Mouse (Mus musculus): ENCODE measurements around the gene Enoph1. TPM values are rescaled to one million over a fixed set of nuclear protein-coding genes. Genes with fewer than 3 reads are reported as not detected.

The Enoph1 gene
- polyA plus RNA-seq (2016; fragmentation: Nextera tagmentation; extraction: Ambion mirVana) = 48.2 and 52.1 TPM in 2 replicates

- H3K36me3 ChIP-seq = peaks cover 33% of the 10 kb centered on the region
- peak within 1 kb of the TSS; percentile 99 for H3K27ac ChIP-seq
- ATAC-seq (ENCODE audit: insufficient number of reproducible peaks, insufficient read depth, low FRiP score, low TSS enrichment, low read depth) = peak; percentile 88
Measured at GRCm38 (mm10) chr5:100039602-100040142, at the start of gene Enoph1, which contains the start of gene Hnrnpdl. Enoph1 (plus strand) TSS chr5:100039985. Hnrnpdl (minus strand) TSS chr5:100039664.

GRCm38 (mm10) chr5:99994166-99994565 is 45.6 kb upstream of the Enoph1 start:
- Histone ChIP-seq H3K4me2 (no peak overlapping the region), H3K27me3 (no peaks in the 10 kb centered on the region), H3K27ac (no peak overlapping the region), H3K9me3 (peaks cover 10% of the 10 kb centered on the region), H3K9ac (replicated peaks) (no peak overlapping the region), H3K36me3 (no peaks in the 10 kb centered on the region), H3K4me1 (replicated peaks) (no peaks in the 10 kb centered on the region), H3K4me3 (replicated peaks) (no peak overlapping the region)
- no peak for ATAC-seq (ENCODE audit: insufficient number of reproducible peaks, insufficient read depth, low FRiP score, low TSS enrichment, low read depth)
- 77% methylated on average over 3 of the region's 3 CpGs for WGBS

More at GRCm38 (mm10) chr5:100039602-100040142, at the start of gene Enoph1, which contains the start of gene Hnrnpdl:
- Histone ChIP-seq H3K27me3 (no peaks in the 10 kb centered on the region), H3K4me1 (replicated peaks) (peaks cover 30% of the 10 kb centered on the region), H3K9ac (replicated peaks) (peak within 1 kb of the TSS; percentile 99), H3K4me2 (peak within 1 kb of the TSS; percentile 97), H3K4me3 (replicated peaks) (peak within 1 kb of the TSS; percentile 93), H3K9me3 (no peaks in the 10 kb centered on the region)
- under 1% methylated on average over 57 of the region's 57 CpGs for WGBS

GRCm38 (mm10) chr5:99994680-99995079 is 45.1 kb upstream of the Enoph1 start:
- no peak overlapping the region for H3K27ac ChIP-seq
- H3K9ac ChIP-seq (replicated peaks) = no peak overlapping the region
- no peak for ATAC-seq (ENCODE audit: insufficient number of reproducible peaks, insufficient read depth, low FRiP score, low TSS enrichment, low read depth)
- no peak overlapping the region for H3K4me3 ChIP-seq (replicated peaks)
- no peaks in the 10 kb centered on the region for H3K4me1 ChIP-seq (replicated peaks)
- WGBS = 91% methylated on average over 3 of the region's 3 CpGs
- no peak overlapping the region for H3K4me2 ChIP-seq
- no peaks in the 10 kb centered on the region for H3K27me3 ChIP-seq
- peaks cover 10% of the 10 kb centered on the region for H3K9me3 ChIP-seq
- H3K36me3 ChIP-seq = no peaks in the 10 kb centered on the region

- H3K27ac ChIP-seq = no peak overlapping the region
- H3K9ac ChIP-seq (replicated peaks) = no peak overlapping the region
- H3K4me3 ChIP-seq (replicated peaks) = no peak overlapping the region
- no peak for ATAC-seq (ENCODE audit: insufficient number of reproducible peaks, insufficient read depth, low FRiP score, low TSS enrichment, low read depth)
- 82% methylated on average over 7 of the region's 7 CpGs for WGBS
- H3K4me2 ChIP-seq = no peak overlapping the region
- peaks cover 10% of the 10 kb centered on the region for H3K9me3 ChIP-seq
- H3K4me1 ChIP-seq (replicated peaks) = no peaks in the 10 kb centered on the region
- H3K27me3 ChIP-seq = no peaks in the 10 kb centered on the region
- no peaks in the 10 kb centered on the region for H3K36me3 ChIP-seq
Measured at GRCm38 (mm10) chr5:100000048-100000447, 39.7 kb upstream of the Enoph1 start.

- Histone ChIP-seq H3K9ac (replicated peaks) (no peak overlapping the region), H3K4me3 (replicated peaks) (no peak overlapping the region), H3K27me3 (no peaks in the 10 kb centered on the region), H3K36me3 (no peaks in the 10 kb centered on the region), H3K4me2 (no peak overlapping the region), H3K4me1 (replicated peaks) (no peaks in the 10 kb centered on the region), H3K27ac (no peak overlapping the region), H3K9me3 (peaks cover 10% of the 10 kb centered on the region)
- ATAC-seq (ENCODE audit: insufficient number of reproducible peaks, insufficient read depth, low FRiP score, low TSS enrichment, low read depth) = no peak; the same call in 1 of the 2 replicates
- WGBS = 41% methylated on average over 8 of the region's 8 CpGs
Measured at GRCm38 (mm10) chr5:100000500-100000899, 39.3 kb upstream of the Enoph1 start.

GRCm38 (mm10) chr5:100003895-100004294 is 35.9 kb upstream of the Enoph1 start:
- no peaks in the 10 kb centered on the region for H3K36me3 ChIP-seq
- no peak for ATAC-seq (ENCODE audit: insufficient number of reproducible peaks, insufficient read depth, low FRiP score, low TSS enrichment, low read depth)
- 91% methylated on average over 4 of the region's 4 CpGs for WGBS

GRCm38 (mm10) chr5:100005431-100005830 is 34.4 kb upstream of the Enoph1 start:
- H3K4me1 ChIP-seq (replicated peaks) = no peaks in the 10 kb centered on the region
- no peaks in the 10 kb centered on the region for H3K27me3 ChIP-seq
- H3K4me3 ChIP-seq (replicated peaks) = no peak overlapping the region
- H3K36me3 ChIP-seq = no peaks in the 10 kb centered on the region
- no peak overlapping the region for H3K4me2 ChIP-seq
- no peak overlapping the region for H3K27ac ChIP-seq
- no peaks in the 10 kb centered on the region for H3K9me3 ChIP-seq
- 73% methylated on average over 3 of the region's 3 CpGs for WGBS
- H3K9ac ChIP-seq (replicated peaks) = no peak overlapping the region
- ATAC-seq (ENCODE audit: insufficient number of reproducible peaks, insufficient read depth, low FRiP score, low TSS enrichment, low read depth) = no peak

More at GRCm38 (mm10) chr5:100003895-100004294, 35.9 kb upstream of the Enoph1 start:
- no peak overlapping the region for H3K27ac ChIP-seq
- no peak overlapping the region for H3K4me3 ChIP-seq (replicated peaks)
- H3K4me2 ChIP-seq = no peak overlapping the region
- H3K9me3 ChIP-seq = no peaks in the 10 kb centered on the region
- H3K4me1 ChIP-seq (replicated peaks) = no peaks in the 10 kb centered on the region
- no peaks in the 10 kb centered on the region for H3K27me3 ChIP-seq
- no peak overlapping the region for H3K9ac ChIP-seq (replicated peaks)

GRCm38 (mm10) chr5:100005896-100006295 is 33.9 kb upstream of the Enoph1 start:
- WGBS = 84% methylated on average over 6 of the region's 6 CpGs
- H3K4me1 ChIP-seq (replicated peaks) = no peaks in the 10 kb centered on the region
- no peak overlapping the region for H3K4me3 ChIP-seq (replicated peaks)
- H3K9ac ChIP-seq (replicated peaks) = no peak overlapping the region
- no peaks in the 10 kb centered on the region for H3K9me3 ChIP-seq
- H3K27me3 ChIP-seq = no peaks in the 10 kb centered on the region
- no peak overlapping the region for H3K27ac ChIP-seq
- H3K4me2 ChIP-seq = no peak overlapping the region
- no peak for ATAC-seq (ENCODE audit: insufficient number of reproducible peaks, insufficient read depth, low FRiP score, low TSS enrichment, low read depth)
- H3K36me3 ChIP-seq = no peaks in the 10 kb centered on the region

- H3K9ac ChIP-seq (replicated peaks) = no peak overlapping the region
- H3K4me3 ChIP-seq (replicated peaks) = no peak overlapping the region
- no peaks in the 10 kb centered on the region for H3K4me1 ChIP-seq (replicated peaks)
- no peaks in the 10 kb centered on the region for H3K27me3 ChIP-seq
- 86% methylated on average over 4 of the region's 4 CpGs for WGBS
- H3K9me3 ChIP-seq = no peaks in the 10 kb centered on the region
- no peaks in the 10 kb centered on the region for H3K36me3 ChIP-seq
- H3K4me2 ChIP-seq = no peak overlapping the region
- no peak overlapping the region for H3K27ac ChIP-seq
- no peak for ATAC-seq (ENCODE audit: insufficient number of reproducible peaks, insufficient read depth, low FRiP score, low TSS enrichment, low read depth)
Measured at GRCm38 (mm10) chr5:100006324-100007039, 33.3 kb upstream of the Enoph1 start.

- Histone ChIP-seq H3K9me3 (no peaks in the 10 kb centered on the region), H3K4me2 (no peak overlapping the region), H3K4me3 (replicated peaks) (no peak overlapping the region), H3K4me1 (replicated peaks) (no peaks in the 10 kb centered on the region), H3K27me3 (no peaks in the 10 kb centered on the region), H3K27ac (no peak overlapping the region), H3K36me3 (no peaks in the 10 kb centered on the region), H3K9ac (replicated peaks) (no peak overlapping the region)
- no peak for ATAC-seq (ENCODE audit: insufficient number of reproducible peaks, insufficient read depth, low FRiP score, low TSS enrichment, low read depth)
- 82% methylated on average over 4 of the region's 4 CpGs for WGBS
Measured at GRCm38 (mm10) chr5:100007040-100007375, 32.8 kb upstream of the Enoph1 start.

GRCm38 (mm10) chr5:100008485-100008884 is 31.3 kb upstream of the Enoph1 start:
- H3K4me3 ChIP-seq (replicated peaks) = no peak overlapping the region
- no peak overlapping the region for H3K9ac ChIP-seq (replicated peaks)
- no peak overlapping the region for H3K4me2 ChIP-seq
- H3K27me3 ChIP-seq = no peaks in the 10 kb centered on the region
- H3K27ac ChIP-seq = no peak overlapping the region
- 53% methylated on average over 3 of the region's 3 CpGs for WGBS
- H3K36me3 ChIP-seq = no peaks in the 10 kb centered on the region
- H3K9me3 ChIP-seq = no peaks in the 10 kb centered on the region
- ATAC-seq (ENCODE audit: insufficient number of reproducible peaks, insufficient read depth, low FRiP score, low TSS enrichment, low read depth) = no peak
- no peaks in the 10 kb centered on the region for H3K4me1 ChIP-seq (replicated peaks)
